Mouse (Mus musculus): ENCODE measurements around the gene Ifrd2.

The Ifrd2 gene

DNA sequence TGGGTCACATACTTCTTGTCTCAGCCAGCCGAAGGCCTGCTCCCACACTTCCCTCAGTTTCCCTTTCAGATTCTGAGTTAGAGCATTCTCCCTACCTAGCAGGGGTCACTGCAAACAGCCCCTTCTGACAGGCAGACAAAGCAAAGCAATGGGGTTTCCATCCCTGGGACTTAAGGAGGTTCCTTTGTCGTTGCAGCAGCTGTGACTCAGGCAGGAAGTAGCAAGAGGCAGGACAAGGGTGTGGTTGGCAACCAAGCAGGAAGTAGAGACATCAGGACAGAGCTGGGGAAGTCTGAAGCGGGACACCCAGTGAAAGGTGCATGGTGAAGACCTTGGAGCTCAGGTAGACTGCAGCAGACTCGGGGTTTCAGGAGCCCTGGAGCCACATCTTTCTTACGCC is 37.1 kb downstream of the Ifrd2 start:
- no peak for DNase-seq (ENCODE audit: low spot score)

DNA sequence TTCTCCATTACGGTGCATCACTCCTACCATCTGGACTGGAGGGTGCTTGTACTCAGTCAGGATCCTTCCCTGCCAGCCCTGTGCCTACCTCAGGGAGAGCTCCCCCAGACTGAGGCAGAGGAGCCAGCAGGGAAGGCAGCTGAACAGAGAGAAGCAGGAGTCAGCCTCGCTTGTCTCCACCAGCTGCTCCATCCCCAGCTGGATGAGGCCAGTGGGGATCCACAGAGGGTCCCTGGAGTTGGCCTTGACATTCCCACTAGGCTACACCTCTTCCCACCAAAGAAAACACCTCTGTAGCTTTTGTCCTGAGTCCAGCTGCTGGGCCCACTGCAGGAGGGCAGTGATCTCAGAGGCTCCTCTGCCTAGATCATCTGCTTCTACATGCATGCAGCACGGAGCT is 37.5 kb downstream of the Ifrd2 start:
- DNase-seq (ENCODE audit: low spot score) = no peak

DNA sequence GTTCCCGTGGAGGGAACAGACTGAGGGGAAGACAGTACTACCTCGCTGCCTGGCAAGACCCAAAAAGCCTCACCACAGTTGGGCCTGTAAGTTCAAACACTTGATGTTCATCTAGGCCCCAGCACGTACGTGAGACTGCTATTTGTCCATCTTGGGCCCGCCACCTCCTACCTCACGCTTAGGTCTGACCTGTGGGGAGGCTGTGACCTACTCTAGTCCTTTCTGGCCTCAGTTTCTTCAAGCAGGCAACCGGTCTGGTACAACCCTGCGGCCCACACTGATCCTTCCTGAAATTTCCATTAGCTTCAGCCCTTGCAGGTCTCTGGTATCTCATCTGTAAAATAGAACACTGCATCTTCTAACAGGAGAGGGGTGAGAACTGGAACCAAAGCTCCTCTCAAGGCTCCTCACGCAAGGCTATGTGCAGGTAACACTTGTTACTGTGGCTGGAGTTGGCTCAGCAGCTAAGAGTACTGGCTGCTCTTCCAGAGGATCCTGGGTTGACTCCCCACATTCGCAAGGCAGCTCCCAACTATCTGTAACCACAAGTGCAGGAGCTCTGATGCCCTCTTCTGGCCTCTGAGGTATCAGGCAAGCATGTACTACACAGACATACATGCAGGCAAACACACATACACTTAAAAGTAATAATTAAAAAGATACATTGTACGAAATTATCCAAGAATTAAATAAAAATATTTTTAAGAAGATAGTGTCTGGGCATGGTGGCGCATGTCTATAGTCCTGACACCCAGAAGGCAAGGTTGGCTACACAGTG is 38.1 kb downstream of the Ifrd2 start:
- DNase-seq (ENCODE audit: low spot score) = no peak

DNA sequence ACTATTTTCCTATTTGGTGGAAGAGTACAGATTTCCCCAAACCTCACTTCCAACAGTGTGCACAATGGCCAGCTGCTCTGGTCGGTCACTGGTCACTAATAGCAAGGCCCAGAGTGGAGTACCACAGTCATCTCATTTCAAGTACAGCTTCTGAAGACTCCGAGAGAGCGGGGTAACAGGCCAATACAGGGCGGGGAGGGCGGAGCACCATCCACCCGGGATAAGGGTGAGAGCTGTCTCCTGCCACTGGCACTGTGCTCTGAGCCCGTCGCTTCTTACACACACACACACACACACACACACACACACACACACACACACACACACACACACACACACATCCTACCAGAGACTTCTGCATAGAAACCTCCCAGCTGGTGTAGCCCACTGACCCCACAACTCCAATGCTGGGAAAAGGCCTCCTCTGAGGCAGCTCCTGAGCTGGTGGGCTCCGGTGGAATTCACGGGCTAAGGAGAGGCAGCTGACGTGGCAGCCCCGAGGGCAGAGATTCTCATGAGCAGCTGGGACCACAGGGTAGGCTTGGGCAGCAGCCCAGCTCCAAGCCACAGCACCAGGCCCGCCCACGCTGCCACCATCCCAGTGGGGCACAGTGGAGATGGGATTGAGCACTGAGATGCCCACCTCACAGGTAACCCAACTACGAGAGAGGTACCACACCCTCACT is 38.9 kb downstream of the Ifrd2 start:
- DNase-seq (ENCODE audit: low spot score) = no peak

DNA sequence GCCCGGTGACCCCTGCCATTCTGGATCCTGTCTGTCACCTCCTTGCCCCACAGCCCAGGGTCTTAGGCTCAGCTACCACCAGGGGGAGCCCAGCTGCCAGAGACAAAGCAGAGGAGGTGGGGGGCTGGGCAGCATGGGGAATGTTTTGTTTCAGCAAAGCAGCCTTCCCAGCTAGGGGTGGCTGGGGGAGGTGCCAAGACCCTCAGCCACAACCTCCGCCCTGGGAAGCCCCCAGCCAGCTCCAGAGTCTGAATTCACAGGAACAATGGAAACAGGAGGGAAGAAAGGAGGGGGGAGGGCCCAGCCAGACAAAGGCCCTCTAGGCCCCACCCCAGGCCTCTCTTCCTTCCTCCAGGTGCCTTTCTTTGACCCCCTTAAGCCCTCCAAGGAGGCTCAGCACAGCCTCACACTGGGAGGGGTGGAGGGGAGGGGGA is 39.4 kb downstream of the Ifrd2 start:
- no peak for DNase-seq (ENCODE audit: low spot score)

DNA sequence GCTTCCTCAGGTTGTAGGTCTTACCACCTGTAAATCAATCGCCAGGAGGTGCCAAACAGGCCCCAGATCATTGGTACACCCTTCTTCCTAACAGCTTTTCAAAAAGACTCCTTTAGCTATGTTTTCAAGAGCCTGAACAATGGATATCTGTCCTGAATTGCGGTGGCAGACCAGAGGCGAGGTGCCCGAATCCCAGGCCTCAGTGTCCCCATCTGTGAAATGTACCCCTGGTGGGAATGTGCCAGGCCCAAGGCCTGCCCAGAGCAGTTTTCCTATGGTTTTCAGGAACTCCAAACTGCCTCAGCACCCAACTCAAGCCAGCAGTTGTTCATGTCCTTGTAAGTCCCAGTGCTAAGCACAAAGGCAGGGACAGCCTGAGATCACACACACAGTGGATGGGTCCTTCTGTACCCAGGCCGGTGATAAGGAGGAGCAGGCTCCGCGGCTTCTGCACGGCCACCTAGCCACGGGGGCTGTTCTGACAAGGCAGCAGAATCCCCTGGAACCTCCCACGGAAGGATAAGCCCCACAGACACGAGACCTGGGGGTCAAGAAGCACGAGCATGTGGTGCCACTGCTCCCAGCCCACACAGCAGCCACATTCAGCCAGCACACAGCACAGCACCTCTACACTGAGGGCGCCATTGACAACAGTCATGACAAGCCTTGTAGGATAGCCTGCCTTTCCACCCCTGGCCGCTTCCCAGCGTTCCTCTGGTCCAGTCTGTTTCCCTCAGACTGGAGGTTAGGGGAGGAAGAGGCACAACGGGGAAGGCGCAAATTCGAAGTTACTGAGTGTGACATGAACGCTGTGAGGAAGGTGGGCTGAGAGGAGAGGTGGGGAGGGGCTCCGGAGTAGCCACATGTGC is 40.2 kb downstream of the Ifrd2 start:
- DNase-seq (ENCODE audit: low spot score) = no peak

DNA sequence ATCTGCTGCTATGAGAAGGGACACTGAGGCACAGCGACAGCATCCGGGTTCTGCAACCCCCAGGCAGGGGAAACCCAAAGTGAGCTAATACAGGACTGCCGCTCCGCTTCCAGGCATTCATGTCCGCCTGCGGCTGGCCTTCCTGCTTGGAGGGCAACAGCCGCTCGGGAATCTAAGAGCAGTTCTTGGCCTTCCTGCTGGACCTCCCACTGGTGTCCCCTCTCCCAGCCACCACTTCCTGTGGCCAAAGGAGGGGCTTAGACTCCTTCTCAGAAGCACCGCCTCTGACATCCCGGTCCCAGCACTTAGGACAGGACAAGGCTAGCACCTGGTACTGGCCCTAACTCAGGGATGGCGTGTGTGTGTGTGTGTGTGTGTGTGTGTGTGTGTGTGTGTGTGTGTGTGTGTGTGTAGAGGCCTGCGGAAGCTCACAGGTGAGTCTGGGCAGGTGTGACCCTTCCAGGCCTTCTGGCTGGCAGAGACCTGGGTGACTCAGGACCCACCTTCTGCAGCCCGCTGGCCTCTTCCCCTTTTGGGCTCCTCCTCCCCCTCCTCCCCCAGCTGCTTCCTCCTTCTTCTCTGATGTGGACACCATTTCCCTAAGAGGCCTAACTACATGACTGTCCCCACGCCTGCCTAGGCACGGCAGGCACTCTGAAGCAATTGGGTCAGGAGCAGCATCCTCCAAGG is 41.4 kb downstream of the Ifrd2 start:
- DNase-seq (ENCODE audit: low spot score) = no peak

DNA sequence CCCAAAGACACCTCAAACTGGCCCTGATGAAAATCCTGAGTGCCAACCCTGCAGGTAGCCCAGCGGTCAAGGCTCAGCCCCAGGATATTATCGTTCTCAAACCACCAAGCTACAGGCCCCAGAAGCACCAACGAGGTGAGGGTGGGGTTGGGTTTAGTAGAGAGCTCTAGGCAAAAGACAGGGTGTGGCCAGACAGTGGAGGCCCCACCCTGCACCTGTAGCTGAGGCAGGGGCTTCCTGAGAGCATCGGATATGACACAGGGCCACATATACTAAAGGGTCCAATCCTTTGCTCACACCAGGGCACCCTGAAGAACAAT is 41.9 kb downstream of the Ifrd2 start:
- no peak for DNase-seq (ENCODE audit: low spot score)

DNA sequence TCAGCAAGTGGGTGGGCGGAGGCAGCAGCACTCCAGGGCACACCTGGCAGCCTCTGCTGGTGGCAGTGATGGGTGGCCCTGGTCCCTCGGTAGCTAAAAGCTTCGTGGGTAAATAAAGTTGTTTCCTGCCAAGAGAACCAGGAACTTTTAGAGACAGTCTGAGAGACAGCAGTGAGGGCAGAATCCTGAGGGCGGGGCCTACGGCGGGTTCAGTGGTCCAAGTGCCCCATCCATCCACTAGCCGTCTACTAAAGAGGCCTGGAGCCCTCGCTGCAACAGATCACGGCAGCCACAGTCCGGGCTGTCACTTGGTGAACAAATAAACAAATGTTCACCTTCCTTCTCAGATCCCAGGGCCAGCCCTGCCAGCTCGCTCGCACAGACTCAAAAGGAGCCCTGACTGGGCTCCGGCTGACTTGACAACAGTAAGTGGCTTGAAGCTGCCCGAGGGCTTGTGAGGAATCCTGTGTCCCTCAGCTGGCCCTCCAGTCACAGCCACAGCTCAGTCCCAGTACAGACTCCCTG is 42.5 kb downstream of the Ifrd2 start:
- no peak for DNase-seq (ENCODE audit: low spot score)

DNA sequence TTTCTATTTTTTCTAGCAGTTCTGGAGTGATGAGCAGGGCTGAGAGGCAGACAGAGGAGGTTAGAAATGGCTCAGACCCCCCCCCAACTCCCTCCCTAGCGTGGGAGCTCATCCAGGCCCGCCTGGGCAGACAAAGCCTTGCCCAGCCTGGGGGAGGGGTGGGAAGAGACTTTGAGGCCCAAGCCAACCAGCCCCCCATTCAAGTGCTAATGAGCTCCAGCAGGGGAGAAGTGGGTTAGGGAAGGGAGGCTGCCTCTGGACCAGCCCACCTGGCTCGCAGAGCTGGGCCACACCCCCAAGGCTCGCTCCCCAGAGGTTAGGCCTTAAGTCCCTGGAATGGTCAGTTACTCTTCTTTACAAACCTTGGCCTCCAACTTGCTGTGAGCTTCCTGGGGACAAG is 43.1 kb downstream of the Ifrd2 start:
- no peak for DNase-seq (ENCODE audit: low spot score)

DNA sequence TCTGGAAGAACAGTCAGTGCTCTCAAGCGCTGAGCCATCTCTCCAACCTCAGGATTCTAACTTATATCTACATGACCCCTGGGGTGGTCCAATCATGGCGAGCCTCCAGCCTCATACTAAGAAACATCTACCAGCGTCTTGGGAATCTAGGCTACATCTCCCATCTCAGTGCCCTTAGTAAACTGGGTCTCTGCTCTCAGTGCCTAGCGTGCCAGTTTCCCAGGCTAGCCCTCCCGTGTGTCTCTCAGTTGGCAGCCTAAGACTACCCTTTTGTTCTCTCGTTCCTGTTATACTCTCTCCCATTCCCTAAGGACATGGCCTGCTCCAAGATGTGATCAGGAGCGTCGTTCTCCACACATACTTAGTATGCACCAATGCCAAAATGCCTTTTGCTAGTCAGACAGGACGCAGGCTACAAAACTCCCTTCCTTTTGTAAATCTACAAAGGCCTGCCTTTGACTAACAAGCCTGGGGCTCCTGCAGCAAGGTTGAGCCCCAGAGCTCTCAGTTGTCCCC is 43.9 kb downstream of the Ifrd2 start:
- no peak for DNase-seq (ENCODE audit: low spot score)

DNA sequence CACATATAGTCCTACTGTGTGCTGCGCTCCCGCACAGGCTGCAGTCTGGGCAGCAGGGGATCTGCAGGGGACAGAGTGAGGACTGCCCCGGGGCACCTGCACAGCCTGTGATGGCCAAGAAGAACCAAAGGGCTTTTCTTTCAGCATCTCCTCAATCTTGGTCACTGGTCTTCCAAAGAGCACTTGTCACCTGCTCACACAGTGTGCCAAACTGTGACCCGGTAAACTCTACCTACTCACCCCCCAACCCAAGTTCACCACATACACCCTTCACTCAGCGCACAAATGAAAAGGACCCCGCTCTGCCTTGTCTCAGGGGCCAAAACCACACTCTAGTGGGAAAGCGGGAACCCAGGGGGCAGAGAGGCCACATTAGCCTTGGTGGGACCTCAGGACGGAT is 44.4 kb downstream of the Ifrd2 start:
- no peak for DNase-seq (ENCODE audit: low spot score)

DNA sequence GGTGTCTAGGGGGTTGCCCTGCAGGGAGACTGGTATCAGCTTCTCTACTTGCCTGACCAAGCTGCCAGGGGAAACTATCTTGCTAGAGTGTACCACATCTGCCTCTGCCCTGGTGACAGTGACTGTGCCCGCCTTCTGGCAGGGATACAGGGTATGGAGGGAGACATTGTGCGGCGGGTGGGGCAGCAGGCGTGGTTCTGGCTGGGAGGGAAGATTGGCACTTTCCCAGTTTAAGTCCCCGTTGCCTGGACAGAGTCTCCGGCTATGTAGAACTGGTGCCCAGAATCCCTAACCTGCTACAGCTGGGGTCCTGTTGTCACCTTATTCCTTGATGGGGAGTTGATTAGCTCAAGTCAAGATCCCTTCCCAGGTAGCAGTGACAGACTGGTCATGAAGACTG is 45.0 kb downstream of the Ifrd2 start:
- no peak for DNase-seq (ENCODE audit: low spot score)

DNA sequence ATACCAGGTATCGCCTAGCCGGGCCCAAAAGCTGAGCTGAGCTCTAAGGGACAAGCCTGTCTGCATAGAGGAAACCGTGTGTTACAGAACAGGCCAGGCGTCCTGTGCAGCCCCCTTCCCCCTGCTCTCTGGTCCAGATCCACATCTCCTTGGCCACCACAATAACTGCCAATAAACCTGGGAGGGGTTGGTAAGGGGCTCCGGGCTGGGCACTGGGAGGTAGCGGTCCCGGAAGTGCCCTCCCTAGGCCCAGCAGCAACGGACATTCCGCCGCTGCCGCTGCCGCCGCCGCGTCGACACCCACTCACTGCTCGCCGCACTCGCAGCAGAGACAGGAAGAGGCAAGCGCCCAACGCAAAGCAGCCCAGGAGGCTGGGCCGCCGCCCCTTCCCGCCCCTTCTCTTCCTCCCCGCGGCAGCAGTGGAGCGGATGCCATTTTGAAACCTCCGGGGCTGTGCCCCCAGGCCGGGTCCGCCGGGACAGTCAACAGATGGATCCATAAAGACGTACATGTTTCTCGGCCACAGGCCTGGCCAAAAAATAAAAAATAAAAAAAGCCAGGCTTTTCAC is 45.7 kb downstream of the Ifrd2 start:
- DNase-seq (ENCODE audit: low spot score) = peak; percentile 48

DNA sequence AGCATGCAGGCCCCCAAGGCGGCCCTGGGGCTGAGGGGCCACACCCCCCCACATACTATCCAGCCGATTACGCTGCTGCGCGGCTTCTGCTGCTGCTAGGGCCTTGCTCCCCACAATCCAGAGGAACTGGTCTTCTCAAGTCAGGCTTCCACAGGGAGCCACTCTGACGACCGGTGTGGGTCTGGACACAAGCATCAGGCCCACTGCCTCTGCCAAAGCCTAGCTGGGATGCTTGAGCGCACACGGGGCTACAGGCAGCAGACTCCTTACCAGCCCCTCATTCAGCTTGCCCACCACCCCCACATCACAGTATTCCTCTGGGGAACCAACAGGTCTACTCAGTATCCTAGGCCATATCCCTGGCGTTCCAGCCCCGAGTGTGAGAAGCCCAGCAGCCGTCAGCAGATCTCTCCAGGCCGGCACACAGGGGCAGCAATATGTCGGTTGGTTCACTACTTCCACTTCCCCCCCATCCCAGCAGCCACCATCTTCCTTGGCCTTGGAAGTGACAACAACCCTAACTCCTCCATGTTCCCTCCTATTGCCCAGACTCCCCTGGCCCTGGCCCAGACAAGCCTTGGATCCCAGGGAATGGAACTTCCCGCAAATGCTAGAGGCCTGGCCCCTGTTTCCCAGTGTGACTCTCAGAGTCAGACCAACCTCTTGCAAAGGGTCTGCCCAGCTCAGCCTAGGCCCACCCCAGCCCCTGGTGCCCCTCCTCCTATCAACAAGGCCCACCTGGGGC is 46.4 kb downstream of the Ifrd2 start:
- no peak for DNase-seq (ENCODE audit: low spot score)

DNA sequence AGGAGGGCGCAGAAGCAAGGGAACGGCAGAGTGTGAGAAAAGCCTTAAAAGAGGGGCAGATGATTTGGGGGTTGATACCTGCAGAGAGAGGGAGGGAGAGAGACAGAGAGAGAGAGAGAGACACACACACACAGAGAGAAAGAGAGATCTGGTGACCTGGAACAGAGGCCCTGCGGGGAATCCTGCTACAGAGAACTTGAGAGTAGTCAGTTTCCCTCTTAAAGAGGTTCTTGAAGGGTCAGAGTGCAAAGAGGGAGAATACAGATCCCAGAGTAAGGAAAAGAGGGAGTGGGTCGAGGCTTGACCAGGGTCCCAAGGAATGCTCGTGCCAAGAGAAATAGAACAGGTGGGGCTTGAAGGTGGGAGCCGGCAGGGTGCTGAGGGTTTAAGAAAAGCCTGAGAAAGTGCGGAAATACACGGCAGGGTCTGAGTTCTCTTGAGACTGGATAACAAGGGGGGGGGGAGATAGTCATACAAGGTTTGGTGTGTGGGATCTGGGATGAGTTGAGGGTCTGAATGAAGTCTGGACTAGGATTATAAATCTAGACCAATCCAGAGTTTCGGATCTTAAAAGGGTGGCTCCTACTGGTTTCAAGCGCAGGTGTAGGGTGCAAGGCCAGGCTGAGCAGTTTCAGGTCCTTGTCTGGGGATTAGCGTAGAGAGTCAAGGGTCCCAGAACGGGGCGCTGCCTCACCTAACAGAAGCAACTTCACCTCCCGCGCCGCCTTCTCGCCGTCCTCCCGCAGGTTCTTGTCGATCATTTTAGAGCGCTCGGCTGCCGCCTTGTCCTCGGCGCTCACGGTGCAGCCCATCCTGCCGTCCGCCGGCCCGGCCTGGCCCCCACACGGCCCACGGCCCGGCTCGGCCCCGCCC is 47.2 kb downstream of the Ifrd2 start:
- no peak for DNase-seq (ENCODE audit: low spot score)

DNA sequence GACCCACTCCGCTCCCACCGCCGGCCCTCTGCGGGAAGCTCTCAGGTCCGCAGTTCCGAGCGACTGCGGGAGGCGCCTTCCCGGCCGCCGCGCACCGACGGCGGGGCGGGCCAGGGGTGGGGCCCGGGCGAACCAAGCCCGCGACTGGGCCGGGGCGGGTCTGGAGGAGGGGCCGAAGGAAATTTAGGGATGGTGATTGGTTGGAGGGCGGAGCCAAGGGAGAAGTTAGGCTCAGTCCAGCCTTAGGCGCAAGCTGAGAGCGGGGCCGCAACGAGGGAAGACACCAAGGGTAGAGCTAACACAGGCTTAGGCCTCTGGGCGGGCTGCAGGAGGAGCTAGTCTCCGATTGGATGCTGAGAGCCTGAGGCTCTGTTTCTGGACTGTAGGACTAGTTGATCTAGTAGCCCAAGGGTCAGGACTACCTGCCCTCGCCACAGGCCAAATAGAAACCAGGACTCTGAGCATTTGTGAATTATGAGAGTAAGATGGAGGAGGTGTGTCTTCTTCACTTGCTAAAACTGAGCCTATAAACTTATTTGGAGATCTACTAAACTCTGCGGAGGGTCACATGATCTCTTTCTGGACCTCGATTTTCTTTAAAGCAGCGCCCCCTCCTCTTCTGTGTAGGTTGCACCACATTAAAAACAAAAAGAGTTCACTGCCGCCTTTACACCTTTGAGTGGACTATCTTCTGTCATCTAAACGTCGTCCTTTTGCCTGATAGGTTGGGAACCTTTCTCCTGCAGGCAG is 48.0 kb downstream of the Ifrd2 start, which contains the start of gene Gnai2:
Gnai2 (minus strand) TSS at position 89 of the 750 bp plus-strand sequence.
- peak; percentile 81 for DNase-seq (ENCODE audit: low spot score)

DNA sequence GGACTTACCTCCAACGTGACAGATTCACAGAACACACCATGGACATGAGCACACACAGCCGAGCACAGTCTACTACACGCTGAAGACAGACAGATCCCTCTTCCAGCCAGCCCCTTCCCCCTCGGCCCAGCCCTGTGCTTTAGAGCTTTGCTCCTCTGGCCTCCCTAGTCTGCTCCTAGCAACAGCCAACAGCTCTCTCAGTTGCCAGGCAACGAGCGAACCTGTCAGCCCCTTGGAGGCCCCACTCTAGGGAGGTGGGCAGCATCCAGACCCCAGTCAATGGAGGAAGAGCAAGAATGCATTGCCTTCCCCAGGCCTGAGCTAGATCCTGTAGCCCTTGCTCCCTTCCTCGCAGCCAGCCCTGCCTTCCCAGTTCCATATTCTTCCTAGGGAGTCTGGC is 49.6 kb downstream of the Ifrd2 start:
- DNase-seq (ENCODE audit: low spot score) = no peak

DNA sequence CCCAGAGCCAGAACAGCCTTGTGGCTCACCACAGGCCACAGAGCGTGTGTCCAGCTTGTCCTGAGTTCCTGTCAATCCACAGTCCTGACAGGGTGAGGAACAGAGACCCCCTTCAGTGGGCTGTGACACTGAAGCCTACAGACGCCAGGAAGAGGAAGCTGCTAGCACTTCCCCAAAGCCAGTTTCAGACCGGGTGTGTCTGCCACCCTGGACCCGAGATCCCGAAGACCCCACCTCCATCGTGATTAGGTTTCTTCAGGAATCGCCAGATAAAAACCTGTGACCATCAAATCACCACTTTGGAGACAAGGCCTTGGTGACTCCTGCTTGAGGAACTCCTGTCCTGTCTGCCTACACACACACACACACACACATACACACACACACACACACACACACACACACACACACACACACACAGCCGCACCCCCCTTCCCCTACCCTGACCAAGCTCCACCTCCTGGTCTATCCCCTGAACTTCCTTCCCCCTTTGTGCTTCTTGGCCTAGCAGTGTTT is 52.9 kb downstream of the Ifrd2 start:
- no peak for DNase-seq (ENCODE audit: low spot score)
